Mouse (Mus musculus) myocyte (in vitro differentiated cells): ENCODE data around the gene Cmya5.

Experiments
- CEBPB ChIP-seq: IDR thresholded peaks from 2 replicates; pipeline ENCODE4 v1.6.1; 2011; ENCODE audit warnings: mild to moderate bottlenecking, moderate library complexity; ENCODE audit not compliant: poor library complexity, insufficient read depth, severe bottlenecking
- E2F4 ChIP-seq: IDR thresholded peaks from one replicate; pipeline ENCODE4 v1.6.1; 2011; ENCODE audit warnings: mild to moderate bottlenecking, control low read depth, moderate library complexity; ENCODE audit not compliant: insufficient read depth
- MAX ChIP-seq: IDR thresholded peaks from one replicate; pipeline ENCODE4 v1.6.1; 2011; ENCODE audit warnings: low read depth, mild to moderate bottlenecking, control low read depth
- MYOG ChIP-seq, 3 experiments: IDR thresholded peaks; one replicate each; pipeline ENCODE4 v1.6.1; 2011; ENCODE audit warnings: control low read depth in 2 of 3, low read depth in 2 of 3, mild to moderate bottlenecking in 2 of 3; ENCODE audit not compliant: insufficient read length in 2 of 3, control insufficient read depth in 1 of 3, insufficient read depth in 1 of 3
- POLR2A ChIP-seq: IDR thresholded peaks from one replicate; pipeline ENCODE4 v1.6.1; 2011; ENCODE audit warnings: low read depth, mild to moderate bottlenecking, control low read depth, moderate library complexity; ENCODE audit not compliant: insufficient read length
- POLR2AphosphoS2 ChIP-seq: IDR thresholded peaks from one replicate; pipeline ENCODE4 v1.6.1; 2011; ENCODE audit warnings: low read depth, control low read depth; ENCODE audit not compliant: insufficient read length
- TCF12 ChIP-seq: IDR thresholded peaks from one replicate; pipeline ENCODE4 v1.6.1; 2011; ENCODE audit warnings: mild to moderate bottlenecking, control low read depth; ENCODE audit not compliant: poor library complexity, insufficient read depth, severe bottlenecking
- TCF3 ChIP-seq: IDR thresholded peaks from one replicate; pipeline ENCODE4 v1.6.1; 2011; ENCODE audit warnings: low read depth, control low read depth; ENCODE audit not compliant: insufficient read length

- TF ChIP-seq TCF12 (no peak), POLR2A (no peak), E2F4 (no peak), MAX (no peak), MYOG (IDR thresholded peaks at IDR 0.05; ENCODE audit: control insufficient read depth in 1 of 3, insufficient read depth in 1 of 3, insufficient read length in 2 of 3, low read depth in 2 of 3) (no peak), CEBPB (no peak), POLR2AphosphoS2 (no peak), TCF3 (no peak)
Measured at GRCm38 (mm10) chr13:93070406-93070805, 74.1 kb downstream of the Cmya5 start.
